Mouse (Mus musculus): ENCODE measurements around the gene Tpi1.

DNA sequence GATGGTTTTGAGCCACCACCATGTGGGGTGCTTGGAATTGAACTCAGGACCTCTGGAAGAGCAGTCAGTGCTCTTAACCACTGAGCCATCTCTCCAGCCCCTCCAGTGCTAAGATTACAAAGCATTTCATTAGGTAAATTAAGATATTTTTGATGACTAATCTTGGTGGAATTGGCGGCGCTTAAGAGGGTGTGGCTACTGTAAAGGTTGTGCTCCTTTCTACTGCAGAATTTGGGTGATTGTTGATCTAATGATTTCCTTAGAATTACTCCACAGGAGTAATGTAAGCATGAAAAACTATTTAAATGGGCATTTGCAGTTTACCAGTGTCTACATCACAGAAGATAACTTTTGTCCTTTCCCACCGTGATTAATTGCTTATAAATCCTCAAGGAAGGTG lies 9.8 kb downstream of the Tpi1 start:
- TF ChIP-seq POLR2A (IDR thresholded peaks at IDR 0.05; ENCODE audit: insufficient read depth, low read depth, low read length), result no peak
- no peak for TF ChIP-seq CTCF (IDR thresholded peaks at IDR 0.05; ENCODE audit: insufficient read depth, low read depth, low read length)

Measured in olfactory bulb, adult 2 months (tissue).